ENCODE assay signal across 14 mouse cellular contexts in genomic region chr13:45974651-45975050, GRCm38 (mm10). TPM values are rescaled to one million over a fixed set of nuclear protein-coding genes. Genes with fewer than 3 reads are reported as not detected.
DNase-seq lines count a peak whose midpoint lies in the region; ATAC-seq and TF ChIP-seq lines count a peak whose summit lies in the region.
"Had no signal": no experiment of that assay in that cellular context is flagged by ENCODE, and none has a peak within 500 bp of the region (broad histone marks: within the 10 kb centered on the region; RNA-seq: fewer than 3 reads in every experiment).

No protein-coding gene starts in this region.

- H3K27me3 ChIP-seq in heart, embryonic 12.5 days (replicated peaks): no peaks in the 10 kb centered on the region
- H3K27me3 ChIP-seq in liver, postnatal 0 days (ENCODE audit: insufficient read depth, low read length): no peaks in the 10 kb centered on the region
- no peaks in the 10 kb centered on the region for H3K27me3 ChIP-seq in forebrain, embryonic 16.5 days (replicated peaks; ENCODE audit: control insufficient read depth, insufficient read depth, low read length)
- H3K27me3 ChIP-seq: intestine, embryonic 15.5 days had no signal

- H3K4me3 ChIP-seq in heart, embryonic 12.5 days: no peak overlapping the region
- no peak overlapping the region for H3K4me3 ChIP-seq in liver, postnatal 0 days (ENCODE audit: low read depth, low read length)
- no peak overlapping the region for H3K4me3 ChIP-seq in forebrain, embryonic 16.5 days (replicated peaks; ENCODE audit: low read length)
- H3K4me3 ChIP-seq: embryonic facial prominence, embryonic 10.5 days; intestine, embryonic 15.5 days; liver, embryonic 13.5 days had no signal

- no peak overlapping the region for H3K4me2 ChIP-seq in heart, embryonic 12.5 days
- H3K4me2 ChIP-seq in liver, postnatal 0 days (ENCODE audit: low read depth, low read length): no peak overlapping the region
- no peak overlapping the region for H3K4me2 ChIP-seq in forebrain, embryonic 16.5 days (ENCODE audit: low read length)
- H3K4me2 ChIP-seq: intestine, embryonic 15.5 days; liver, embryonic 13.5 days had no signal

- H3K27ac ChIP-seq in heart, embryonic 12.5 days (ENCODE audit: poor library complexity, severe bottlenecking): no peak overlapping the region
- no peak overlapping the region for H3K27ac ChIP-seq in liver, postnatal 0 days (ENCODE audit: low read depth)
- H3K27ac ChIP-seq in forebrain, embryonic 16.5 days (ENCODE audit: low read length): no peak overlapping the region
- H3K27ac ChIP-seq: embryonic facial prominence, embryonic 10.5 days; intestine, embryonic 15.5 days; liver, embryonic 13.5 days had no signal

- no peaks in the 10 kb centered on the region for H3K9me3 ChIP-seq in heart, embryonic 12.5 days (replicated peaks)
- H3K9me3 ChIP-seq in liver, postnatal 0 days (ENCODE audit: low read length): no peaks in the 10 kb centered on the region
- H3K9me3 ChIP-seq in forebrain, embryonic 16.5 days (ENCODE audit: control insufficient read depth, low read length): no peaks in the 10 kb centered on the region
- H3K9me3 ChIP-seq: embryonic facial prominence, embryonic 10.5 days; intestine, embryonic 15.5 days; liver, embryonic 13.5 days had no signal

- no peak for TF ChIP-seq CTCF in liver, postnatal 0 days (IDR thresholded peaks at IDR 0.05; ENCODE audit: low read depth)

- WGBS in heart, embryonic 12.5 days: 40% methylated on average over 3 of the region's 3 CpGs
- 30% methylated on average over 3 of the region's 3 CpGs for WGBS in liver, postnatal 0 days (ENCODE audit: insufficient replicate concordance)
- WGBS in forebrain, embryonic 16.5 days: 80% methylated on average over 3 of the region's 3 CpGs

- H3K9ac ChIP-seq in heart, embryonic 12.5 days: no peak overlapping the region
- no peak overlapping the region for H3K9ac ChIP-seq in liver, postnatal 0 days (replicated peaks)
- no peak overlapping the region for H3K9ac ChIP-seq in forebrain, embryonic 16.5 days (replicated peaks; ENCODE audit: low read depth, low read length)
- H3K9ac ChIP-seq: intestine, embryonic 15.5 days; liver, embryonic 13.5 days had no signal

- 0 out of 2 replicates have a peak, but pooled peaks cover 2% of the 10 kb centered on the region for H3K4me1 ChIP-seq in heart, embryonic 12.5 days (replicated peaks)
- no peaks in the 10 kb centered on the region for H3K4me1 ChIP-seq in liver, postnatal 0 days (ENCODE audit: insufficient read depth)
- 0 out of 2 replicates have a peak, but pooled peaks cover 3% of the 10 kb centered on the region for H3K4me1 ChIP-seq in forebrain, embryonic 16.5 days (replicated peaks; ENCODE audit: control insufficient read depth, insufficient read depth, low read length)
- H3K4me1 ChIP-seq: intestine, embryonic 15.5 days had no signal

- ATAC-seq in heart, embryonic 12.5 days (ENCODE audit: insufficient number of reproducible peaks, low FRiP score): no peak
- ATAC-seq in liver, postnatal 0 days: peak; percentile 31; the same call in 1 of the 2 replicates
- no peak for ATAC-seq in forebrain, embryonic 16.5 days
- ATAC-seq in inflammation-experienced regulatory T-cells, adult 6 months: no peak
- ATAC-seq: intestine, embryonic 15.5 days had no signal

- H3K36me3 ChIP-seq in heart, embryonic 12.5 days: no peaks in the 10 kb centered on the region
- H3K36me3 ChIP-seq in liver, postnatal 0 days (replicated peaks; ENCODE audit: insufficient read depth, low read length): no peaks in the 10 kb centered on the region
- H3K36me3 ChIP-seq in forebrain, embryonic 16.5 days (ENCODE audit: control insufficient read depth, insufficient read depth): no peaks in the 10 kb centered on the region
- H3K36me3 ChIP-seq: embryonic facial prominence, embryonic 10.5 days; intestine, embryonic 15.5 days; liver, embryonic 13.5 days had no signal

- no peak for TF ChIP-seq EP300 in liver, postnatal 0 days (IDR thresholded peaks at IDR 0.05; ENCODE audit: low read depth)

- DNase-seq in heart, adult 11 months: peak; percentile 89
- peak; percentile 25 for DNase-seq in liver, postnatal 0 days
- no peak for DNase-seq in liver
- DNase-seq in adrenal gland, postnatal 25 days: peak; percentile 22
- peak; percentile 62 for DNase-seq in lung, postnatal 10 days
- DNase-seq: cerebellum, postnatal 14 days; gastrocnemius, postnatal 25 days; left cerebral cortex, postnatal 4 days; liver, embryonic 13.5 days had no signal

RNA-seq across cellular contexts. Expression of gene Atxn1, which starts 9.8 kb away (rescaled TPM):
- 7.1 and 7.7 TPM in 2 replicates for polyA plus RNA-seq in heart, embryonic 12.5 days (2016; fragmentation: Nextera tagmentation; extraction: Ambion mirVana)
- 3.9 and 4.4 TPM in 2 replicates for polyA plus RNA-seq in liver, postnatal 0 days (2015; fragmentation: Nextera tagmentation; extraction: Ambion mirVana)
- total RNA-seq in adrenal gland, postnatal 25 days (2021): 40.1 and 63.2 TPM in 2 replicates
- polyA plus RNA-seq in forebrain, embryonic 16.5 days (2015; fragmentation: Nextera tagmentation; extraction: Ambion mirVana): 12.1 and 15.3 TPM in 2 replicates
- 10 to 100 TPM; 35.9 to 51.1 (median 39.1) TPM for polyA plus RNA-seq in inflammation-experienced regulatory T-cells, adult 6 months (2017; shearing (Covaris generic))
